Mouse (Mus musculus): ENCODE data around the gene Fam19a1. TPM values are rescaled to one million over a fixed set of nuclear protein-coding genes. Genes with fewer than 3 reads are reported as not detected.

The Fam19a1 gene
- total RNA-seq, 2 experiments from 2014 or later, result 72.9 to 76.4 TPM

GRCm38 (mm10) chr6:96234806-96235205 lies 121.9 kb downstream of the Fam19a1 start:
- DNase-seq (ENCODE audit: extremely low spot score in 1 of 2, low spot score in 2 of 2), result no peak
- intact Hi-C loops (cut with DNase I), result no loop called here

GRCm38 (mm10) chr6:96244320-96244719 lies 131.4 kb downstream of the Fam19a1 start:
- peak; percentile 26 to 67 for DNase-seq (ENCODE audit: extremely low spot score in 1 of 2, low spot score in 2 of 2)
- intact Hi-C loops (cut with DNase I), result no loop called here

DNA sequence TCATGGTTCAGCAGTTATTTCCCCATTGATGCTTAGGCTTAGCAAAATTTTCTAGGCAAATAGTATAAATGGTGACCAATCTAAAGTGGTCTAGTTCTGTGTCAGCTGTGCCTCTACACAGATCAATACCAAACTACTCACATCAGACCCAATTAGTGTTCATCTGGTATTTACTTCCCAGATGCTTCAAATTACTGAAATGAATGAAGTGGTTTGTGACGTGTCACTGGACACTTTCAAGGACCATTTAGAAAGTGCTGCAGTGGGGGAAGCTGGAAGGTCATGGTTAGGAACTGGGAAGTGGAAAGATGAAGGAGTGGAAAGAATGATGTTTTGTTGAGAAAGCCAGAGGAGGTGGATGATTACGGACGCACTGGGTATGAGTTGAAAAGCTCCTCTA lies 139.0 kb downstream of the Fam19a1 start:
- intact Hi-C loops (cut with DNase I), result loop anchor here (10.0 kb wide), 1 partner anchor 127 kb away; no protein-coding TSS in a partner anchor
- DNase-seq (ENCODE audit: extremely low spot score in 1 of 2, low spot score in 2 of 2), result no peak

DNA sequence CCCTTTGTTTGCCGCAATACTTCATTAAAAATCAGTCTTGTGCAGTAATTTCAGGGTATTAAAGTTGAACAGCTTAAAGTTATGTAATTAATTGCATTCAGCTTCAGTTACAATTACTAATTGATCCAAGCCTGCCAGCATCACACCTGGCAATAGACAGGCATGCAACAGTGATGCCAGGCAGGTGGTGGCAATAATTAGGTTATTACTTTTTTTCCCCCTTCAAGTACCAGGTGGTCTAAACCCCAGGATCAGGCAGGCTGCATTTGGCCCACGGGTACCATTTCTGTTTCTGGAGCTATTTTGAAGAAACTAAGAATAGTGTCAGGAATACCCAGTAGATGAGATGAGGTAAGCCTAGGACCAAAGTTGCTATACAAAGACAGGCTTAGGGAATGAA lies 141.9 kb downstream of the Fam19a1 start:
- intact Hi-C loops (cut with DNase I), result loop anchor here (10.0 kb wide), 1 partner anchor 130 kb away; no protein-coding TSS in a partner anchor
- no peak for DNase-seq (ENCODE audit: extremely low spot score in 1 of 2, low spot score in 2 of 2)

DNA sequence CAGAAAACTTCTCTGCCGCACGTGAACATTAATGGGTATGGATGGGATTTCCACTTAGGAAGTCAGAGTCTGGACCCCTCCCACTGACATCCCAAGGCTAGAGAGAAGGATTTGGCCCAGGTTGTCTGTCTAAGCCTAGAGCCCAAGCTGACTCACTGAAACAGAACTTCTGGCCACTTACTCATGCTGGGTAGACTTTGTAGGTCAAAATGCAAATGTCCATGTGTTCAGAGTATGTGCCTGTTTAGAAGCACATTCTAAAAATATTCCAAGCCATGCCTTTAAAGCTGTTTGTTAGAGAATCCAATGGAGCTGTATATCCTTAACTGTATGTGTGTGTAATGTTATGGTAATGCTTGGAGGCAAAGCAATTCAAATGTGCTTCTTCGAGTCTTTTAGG lies 145.7 kb downstream of the Fam19a1 start:
- no peak for DNase-seq (ENCODE audit: extremely low spot score in 1 of 2, low spot score in 2 of 2)
- intact Hi-C loops (cut with DNase I), result loop anchor here (10.0 kb wide), 1 partner anchor 134 kb away; no protein-coding TSS in a partner anchor

DNA sequence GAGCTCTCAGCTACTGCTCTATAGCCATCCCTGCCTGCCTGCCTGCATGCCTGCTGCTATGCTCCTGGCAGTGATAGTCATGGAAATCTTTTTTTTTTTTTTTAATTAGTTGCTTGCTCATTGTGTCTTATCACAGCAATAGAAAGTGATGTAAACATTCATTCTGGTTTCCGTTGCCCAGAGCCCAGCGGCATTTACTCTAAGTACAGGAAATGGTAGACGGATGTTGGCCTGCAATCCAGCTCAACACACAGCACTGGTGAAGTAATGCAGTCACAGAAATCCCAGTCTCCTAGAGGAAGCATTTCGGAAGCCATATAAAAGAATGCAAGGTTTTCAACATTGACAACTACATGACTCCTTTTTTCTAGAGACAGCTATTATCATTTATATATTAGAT lies 153.5 kb downstream of the Fam19a1 start:
- DNase-seq (ENCODE audit: extremely low spot score in 1 of 2, low spot score in 2 of 2), result no peak
- intact Hi-C loops (cut with DNase I), result no loop called here

DNA sequence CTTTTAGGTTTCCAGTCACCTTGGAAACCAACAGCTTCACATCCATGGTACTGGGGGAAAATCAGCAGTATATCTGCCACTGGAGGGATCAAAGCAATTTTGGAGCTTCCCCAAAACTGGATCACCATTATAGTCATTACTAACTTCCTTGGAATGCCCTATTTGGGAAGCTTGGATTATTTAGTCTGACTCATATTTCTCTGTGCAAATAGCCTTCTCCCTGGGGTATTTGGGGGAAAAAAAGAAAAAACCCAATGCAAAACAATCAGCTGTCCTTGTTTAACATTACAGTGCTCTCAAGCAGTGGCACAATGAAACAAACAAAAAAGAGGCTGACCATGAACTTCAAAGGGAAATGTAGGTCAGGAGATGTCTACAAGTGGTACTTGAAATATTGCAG lies 155.8 kb downstream of the Fam19a1 start:
- DNase-seq (ENCODE audit: extremely low spot score in 1 of 2, low spot score in 2 of 2), result no peak
- intact Hi-C loops (cut with DNase I), result no loop called here

DNA sequence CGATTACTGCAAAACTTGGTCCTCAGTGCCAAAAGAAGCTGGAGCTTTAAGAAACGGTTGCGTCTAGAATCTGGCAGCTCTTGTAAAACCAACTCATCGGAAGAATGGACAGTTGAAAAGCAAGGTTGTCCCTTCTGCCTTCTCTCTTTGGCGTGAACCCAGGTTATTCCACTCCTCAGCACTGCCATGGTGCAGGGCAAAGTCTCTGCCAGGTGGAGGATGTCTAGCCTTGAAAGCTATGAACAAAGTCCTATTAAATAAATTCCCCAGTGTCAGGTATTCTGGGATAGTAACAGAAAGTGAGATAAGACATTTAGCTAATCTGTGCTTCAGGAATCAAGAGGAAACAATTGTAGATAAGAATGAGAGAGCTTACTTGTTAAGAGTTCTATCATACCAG lies 157.5 kb downstream of the Fam19a1 start:
- no peak for DNase-seq (ENCODE audit: extremely low spot score in 1 of 2, low spot score in 2 of 2)
- intact Hi-C loops (cut with DNase I), result no loop called here

DNA sequence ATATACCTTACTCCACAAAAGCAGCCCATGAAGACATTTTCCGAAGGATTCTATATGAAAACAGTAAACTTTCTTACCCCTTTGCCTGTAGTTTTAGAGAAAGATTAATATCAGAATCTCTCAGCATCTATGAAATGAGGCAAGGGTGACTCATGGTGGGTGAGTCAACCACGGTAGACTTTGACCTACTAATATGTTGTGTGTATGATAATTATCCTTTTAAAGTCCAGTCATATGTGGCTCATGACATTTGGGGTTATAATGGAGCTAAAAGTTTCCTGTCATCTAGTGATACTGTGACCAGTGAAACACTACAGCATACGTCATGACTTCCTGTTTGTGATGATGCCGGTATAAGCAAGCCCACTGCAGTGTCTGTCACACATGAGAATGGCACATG lies 170.8 kb downstream of the Fam19a1 start:
- no peak for DNase-seq (ENCODE audit: extremely low spot score in 1 of 2, low spot score in 2 of 2)
- intact Hi-C loops (cut with DNase I), result no loop called here

GRCm38 (mm10) chr6:96284590-96284989 lies 171.6 kb downstream of the Fam19a1 start:
- DNase-seq (ENCODE audit: extremely low spot score in 1 of 2, low spot score in 2 of 2), result no peak
- intact Hi-C loops (cut with DNase I), result no loop called here

- intact Hi-C loops (cut with DNase I), result no loop called here
- DNase-seq (ENCODE audit: extremely low spot score in 1 of 2, low spot score in 2 of 2), result no peak
Observed at GRCm38 (mm10) chr6:96286276-96286675, 173.3 kb downstream of the Fam19a1 start.

DNA sequence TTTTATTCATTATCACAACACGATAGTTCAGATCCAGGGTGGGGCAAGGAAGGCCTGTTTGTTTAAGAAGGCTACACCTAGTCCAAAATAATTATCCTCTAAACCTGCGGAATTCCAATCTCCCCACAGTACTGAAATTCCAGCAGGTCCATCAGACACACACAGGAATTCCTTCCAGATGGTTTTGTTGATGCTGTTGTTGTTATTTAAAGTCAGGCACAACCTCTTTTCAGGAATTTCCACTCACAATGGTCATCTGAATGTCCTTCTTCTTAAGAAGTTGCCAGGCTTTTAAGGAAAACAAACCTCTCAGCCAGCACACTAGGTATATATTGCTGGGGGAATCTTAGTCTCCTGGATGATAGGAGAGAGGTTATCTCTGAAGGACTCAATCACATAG lies 174.4 kb downstream of the Fam19a1 start:
- intact Hi-C loops (cut with DNase I), result no loop called here
- DNase-seq (ENCODE audit: extremely low spot score in 1 of 2, low spot score in 2 of 2), result no peak

GRCm38 (mm10) chr6:96289672-96290071 lies 176.7 kb downstream of the Fam19a1 start:
- no peak for DNase-seq (ENCODE audit: extremely low spot score in 1 of 2, low spot score in 2 of 2)
- intact Hi-C loops (cut with DNase I), result no loop called here

DNA sequence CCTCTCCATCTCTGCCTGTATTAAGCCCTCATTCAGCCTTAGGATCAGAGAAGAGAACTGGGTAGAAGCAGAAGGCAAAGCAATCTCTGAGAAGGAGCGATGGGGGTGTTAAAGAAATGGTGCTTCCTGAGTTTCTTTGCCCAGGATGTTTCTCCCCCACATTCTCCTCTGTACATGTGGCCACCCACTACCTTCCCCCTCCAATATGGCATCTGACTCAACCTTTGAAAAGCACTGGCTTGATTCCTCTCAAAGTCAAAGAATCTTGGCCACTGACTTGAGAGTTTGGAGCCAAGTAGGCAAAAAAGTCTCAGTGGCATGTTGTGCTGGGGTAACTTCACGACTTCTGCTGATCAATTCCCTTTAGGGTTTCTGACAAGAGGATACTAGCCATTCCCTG lies 234.5 kb downstream of the Fam19a1 start:
- intact Hi-C loops (cut with DNase I), result no loop called here
- DNase-seq (ENCODE audit: extremely low spot score in 1 of 2, low spot score in 2 of 2), result no peak

DNA sequence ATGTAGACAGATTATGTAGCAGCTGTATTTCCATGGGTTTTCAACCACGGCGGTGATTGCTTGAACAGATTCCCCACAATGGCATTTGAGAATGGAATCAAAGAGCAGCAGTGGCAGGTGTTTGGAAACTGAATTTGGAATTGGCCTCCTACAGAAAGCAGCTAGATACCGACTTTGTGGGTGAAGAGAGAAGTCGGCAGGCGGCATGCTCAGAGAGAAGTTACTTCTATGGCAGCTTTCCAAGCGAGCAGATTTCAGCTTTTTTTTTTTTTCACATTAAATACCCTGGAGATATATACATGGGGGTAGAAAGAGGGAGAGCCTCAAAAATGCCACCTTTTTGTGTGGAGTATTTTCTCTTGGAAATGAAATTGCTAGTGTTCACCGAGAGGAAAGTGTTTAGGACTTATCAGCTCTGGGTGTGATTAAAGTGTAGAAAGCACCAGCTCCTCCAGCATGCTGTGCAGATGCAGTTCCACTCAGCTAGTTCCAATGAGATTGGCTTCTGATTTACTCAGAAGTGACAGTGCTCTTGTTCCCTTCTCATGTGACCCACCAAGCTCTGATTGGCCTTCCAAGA lies 236.6 kb downstream of the Fam19a1 start:
- DNase-seq (ENCODE audit: extremely low spot score in 1 of 2, low spot score in 2 of 2), result peak; percentile 22 to 45
- intact Hi-C loops (cut with DNase I), result no loop called here

- DNase-seq (ENCODE audit: extremely low spot score in 1 of 2, low spot score in 2 of 2), result no peak
- intact Hi-C loops (cut with DNase I), result no loop called here
Observed at GRCm38 (mm10) chr6:96369544-96369943, 256.6 kb downstream of the Fam19a1 start.

GRCm38 (mm10) chr6:96372848-96373247 lies 259.9 kb downstream of the Fam19a1 start:
- no peak for DNase-seq (ENCODE audit: extremely low spot score in 1 of 2, low spot score in 2 of 2)
- intact Hi-C loops (cut with DNase I), result no loop called here

DNA sequence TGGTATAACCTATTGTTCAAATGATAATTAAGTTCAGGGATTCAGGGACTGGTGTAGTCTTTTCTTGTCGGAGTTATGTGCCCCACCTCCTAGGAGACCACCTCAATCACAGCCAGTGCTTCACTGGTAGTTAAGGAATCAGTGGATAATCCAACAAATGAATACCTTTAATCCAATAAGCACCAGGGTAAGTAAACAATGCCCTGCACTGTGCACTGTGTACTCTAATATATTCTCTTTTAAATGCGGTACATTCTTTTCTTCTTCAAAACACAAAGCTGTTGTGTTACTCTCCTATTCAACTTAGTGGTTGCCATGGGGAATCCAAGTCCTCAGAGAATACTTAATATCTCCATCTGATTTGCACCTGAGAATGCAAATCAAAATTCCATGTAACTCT lies 260.3 kb downstream of the Fam19a1 start:
- intact Hi-C loops (cut with DNase I), result no loop called here
- no peak for DNase-seq (ENCODE audit: extremely low spot score in 1 of 2, low spot score in 2 of 2)

DNA sequence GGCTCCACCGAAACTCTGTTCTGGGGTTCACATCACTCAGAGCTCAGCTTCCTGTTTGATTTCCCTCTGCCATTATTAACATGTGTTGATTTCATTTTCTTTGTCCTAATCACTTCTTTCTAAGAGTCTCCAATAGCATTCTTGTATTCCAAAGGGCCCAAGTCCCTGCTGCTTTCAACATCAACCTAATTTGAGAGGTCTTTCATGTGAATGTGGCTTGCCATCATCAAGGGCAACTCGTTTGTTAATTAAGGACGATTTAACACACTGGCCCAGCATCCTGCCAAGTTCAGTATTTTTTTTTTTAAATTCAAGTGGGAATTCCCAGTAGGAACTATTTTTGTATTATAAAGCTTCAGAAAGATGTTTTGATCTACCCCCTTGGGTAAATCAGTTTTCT lies 263.8 kb downstream of the Fam19a1 start:
- intact Hi-C loops (cut with DNase I), result no loop called here
- DNase-seq (ENCODE audit: extremely low spot score in 1 of 2, low spot score in 2 of 2), result no peak

DNA sequence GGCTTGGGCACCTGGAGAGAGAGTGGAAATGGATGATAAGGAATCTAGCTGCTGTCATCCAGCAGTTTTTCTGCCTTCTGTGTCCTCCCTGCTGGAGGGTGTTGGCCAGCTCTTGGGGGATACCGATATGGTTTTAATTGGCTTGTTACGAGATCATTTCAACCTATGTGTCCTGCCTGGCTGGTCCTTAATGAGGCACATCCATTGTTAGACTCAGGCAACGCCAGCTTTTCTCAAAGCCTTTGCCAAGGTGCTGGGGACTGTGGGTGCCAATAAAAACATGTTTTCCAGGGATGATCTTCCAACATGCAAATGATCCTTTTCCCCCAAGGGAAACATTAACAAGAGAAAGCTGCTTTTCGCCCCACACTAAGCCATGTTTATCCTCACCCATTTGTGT lies 266.3 kb downstream of the Fam19a1 start:
- DNase-seq (ENCODE audit: extremely low spot score in 1 of 2, low spot score in 2 of 2), result no peak
- intact Hi-C loops (cut with DNase I), result no loop called here

DNA sequence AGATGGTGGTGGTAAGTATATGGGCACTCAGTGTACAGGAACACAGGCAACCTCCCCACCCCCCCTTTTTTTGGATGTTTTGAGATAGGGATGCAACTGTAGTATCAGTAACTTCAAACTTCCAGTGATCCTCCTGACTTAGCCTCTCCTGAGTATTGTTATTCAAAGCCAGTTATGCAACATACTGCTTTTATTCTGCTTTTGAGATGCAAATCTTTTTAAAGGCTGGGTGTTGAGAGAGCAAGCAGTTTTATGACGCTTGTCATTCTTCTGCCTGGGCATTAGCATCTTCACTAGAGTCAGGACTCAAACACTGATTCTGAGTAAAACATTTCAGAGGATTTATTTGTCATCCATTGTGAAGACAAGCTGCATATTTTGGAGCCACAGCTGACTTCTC lies 271.5 kb downstream of the Fam19a1 start:
- intact Hi-C loops (cut with DNase I), result no loop called here
- no peak for DNase-seq (ENCODE audit: extremely low spot score in 1 of 2, low spot score in 2 of 2)
